Mouse (Mus musculus) fat pad, adult 2 months (tissue): ENCODE measurements at regions not wholly inside any gene's neighbourhood (a gene's known extent, or its start where the extent isn't known, plus 50 kb on each side); places are given as distances from the start of the nearest gene placed in this dataset.

Experiments used
- DNase-seq: peaks from one replicate; pipeline ENCODE4 v3.0.0-alpha.2; 2011; ENCODE audit warnings: low read depth, low spot score; ENCODE audit errors: extremely low read depth

- no peak for DNase-seq
Observed at GRCm38 (mm10) chr13:30085446-30085845, 50.8 kb upstream of the Mboat1 start.

- peak; percentile 3 for DNase-seq
Observed at GRCm38 (mm10) chr13:30085005-30085404, 51.3 kb upstream of the Mboat1 start.

- no peak for DNase-seq
Observed at GRCm38 (mm10) chr13:30084386-30084785, 51.9 kb upstream of the Mboat1 start.

GRCm38 (mm10) chr13:30083949-30084348 lies 52.3 kb upstream of the Mboat1 start:
- DNase-seq: no peak

- DNase-seq: no peak
Observed at GRCm38 (mm10) chr13:30082761-30083160, 53.5 kb upstream of the Mboat1 start.

GRCm38 (mm10) chr13:30080705-30081474 lies 55.4 kb upstream of the Mboat1 start:
- no peak for DNase-seq

GRCm38 (mm10) chr13:30074517-30075064 lies 61.7 kb upstream of the Mboat1 start:
- DNase-seq: no peak

GRCm38 (mm10) chr13:30074069-30074468 lies 62.2 kb upstream of the Mboat1 start:
- DNase-seq: no peak

- DNase-seq: no peak
Observed at GRCm38 (mm10) chr13:30069397-30069796, 66.9 kb upstream of the Mboat1 start.

GRCm38 (mm10) chr13:30067581-30068375 lies 68.5 kb upstream of the Mboat1 start:
- no peak for DNase-seq

GRCm38 (mm10) chr13:30065520-30065919 lies 70.8 kb upstream of the Mboat1 start:
- DNase-seq: no peak

- DNase-seq: no peak
Observed at GRCm38 (mm10) chr13:30063741-30064140, 72.5 kb upstream of the Mboat1 start.

GRCm38 (mm10) chr13:30062285-30062684 lies 74.0 kb upstream of the Mboat1 start:
- DNase-seq: no peak

GRCm38 (mm10) chr13:30055141-30055645 lies 69.3 kb upstream of the E2f3 start:
- DNase-seq: no peak

- DNase-seq: no peak
Observed at GRCm38 (mm10) chr13:30051891-30052550, 66.2 kb upstream of the E2f3 start.

GRCm38 (mm10) chr13:30050745-30051508 lies 65.1 kb upstream of the E2f3 start:
- DNase-seq: no peak

- DNase-seq: no peak
Observed at GRCm38 (mm10) chr13:30048260-30048859, 62.5 kb upstream of the E2f3 start.

GRCm38 (mm10) chr13:30046504-30047169 lies 60.8 kb upstream of the E2f3 start:
- no peak for DNase-seq

- DNase-seq: no peak
Observed at GRCm38 (mm10) chr13:30046061-30046460, 60.2 kb upstream of the E2f3 start.
